Mouse (Mus musculus) 416B (cell line): ENCODE measurements at regions not wholly inside any gene's neighbourhood (a gene's known extent, or its start where the extent isn't known, plus 50 kb on each side); places are given as distances from the start of the nearest gene placed in this dataset.

Experiments used
- DNase-seq: peaks from one replicate; pipeline ENCODE4 v3.0.0; 2011; ENCODE audit warnings: low read depth

GRCm38 (mm10) chr15:15329796-15330195, 1398.8 kb upstream of the Cdh9 start:
- DNase-seq = peak; percentile 80

GRCm38 (mm10) chr15:15331947-15332346, 1396.6 kb upstream of the Cdh9 start:
- no peak for DNase-seq

GRCm38 (mm10) chr15:15361841-15362240, 1366.7 kb upstream of the Cdh9 start:
- no peak for DNase-seq

- DNase-seq = no peak
Measured at GRCm38 (mm10) chr15:15392300-15393022, 1336.1 kb upstream of the Cdh9 start.
